Mouse (Mus musculus) midbrain, postnatal 0 days (tissue): ENCODE measurements around the gene Gpam. TPM values are rescaled to one million over a fixed set of nuclear protein-coding genes. Genes with fewer than 3 reads are reported as not detected.

ENCODE experiments used
- ATAC-seq: fragments of 200-750 bp; cut with Nextera tagmentation; 2 replicates; pipeline ENCODE4 v1.8.0; 2017; ENCODE audit warnings: moderate number of reproducible peaks, mild to moderate bottlenecking, moderate TSS enrichment, moderate library complexity; ENCODE audit not compliant: low FRiP score
- DNase-seq: peaks from one replicate; pipeline ENCODE4 v3.0.0-alpha.2; 2015; ENCODE audit warnings: low spot score
- H3K27ac ChIP-seq: fragments of 300-500 bp; sonication (generic); 2 replicates; pipeline ENCODE4 v1.5.1; 2014; ENCODE audit warnings: low read depth, mild to moderate bottlenecking, low read length, mixed read lengths
- H3K27me3 ChIP-seq: fragments of 300-500 bp; sonication (generic); 2 replicates; pipeline ENCODE4 v1.6.1; 2014; ENCODE audit warnings: low read length, control low read depth, mixed read lengths; ENCODE audit not compliant: insufficient read depth
- H3K36me3 ChIP-seq: fragments of 300-500 bp; sonication (generic); 2 replicates; pipeline ENCODE4 v1.6.1; 2014; ENCODE audit warnings: low read length, control low read depth, mixed read lengths; ENCODE audit not compliant: insufficient read depth
- H3K4me1 ChIP-seq: fragments of 300-500 bp; sonication (generic); 2 replicates; pipeline ENCODE4 v1.6.1; 2014; ENCODE audit warnings: mild to moderate bottlenecking, control low read depth, antibody characterized with exemption, low read length, mixed read lengths; ENCODE audit not compliant: insufficient read depth
- H3K4me2 ChIP-seq: fragments of 300-500 bp; sonication (generic); 2 replicates; pipeline ENCODE4 v1.6.1; 2014; ENCODE audit warnings: low read depth, mild to moderate bottlenecking, low read length, mixed read lengths; ENCODE audit not compliant: poor library complexity, severe bottlenecking
- H3K4me3 ChIP-seq: fragments of 300-500 bp; sonication (generic); 2 replicates; pipeline ENCODE4 v1.5.1; 2014; ENCODE audit warnings: low read depth, mild to moderate bottlenecking, low read length, moderate library complexity
- H3K9ac ChIP-seq: fragments of 300-500 bp; sonication (generic); replicated peaks from 2 replicates; pipeline ENCODE4 v1.6.1; 2014; ENCODE audit warnings: mild to moderate bottlenecking, low read length, moderate library complexity, mixed read lengths; ENCODE audit not compliant: poor library complexity, severe bottlenecking
- H3K9me3 ChIP-seq: fragments of 300-500 bp; sonication (generic); 2 replicates; pipeline ENCODE4 v1.6.1; 2016; ENCODE audit warnings: low read length, control low read depth
- CTCF ChIP-seq: IDR thresholded peaks from 2 replicates; pipeline ENCODE4 v1.5.1; 2016; ENCODE audit warnings: antibody characterized with exemption, mild to moderate bottlenecking
- WGBS: fragments of 180-500 bp; shearing (Covaris S2); extraction: QIAGEN DNeasy Blood & Tissue Kit; methylation state at CpG from one replicate; pipeline ENCODE4 v1.1.7; 2014; 5-methylcytosine and 5-hydroxymethylcytosine counted together
- polyA plus RNA-seq: library from polyadenylated mRNA; unstranded; fragments of >200 nt; fragmentation: Nextera tagmentation; extraction: Ambion mirVana; gene quantifications from 2 replicates; pipeline ENCODE4 v1.2.1, GENCODE M21; 2015
- total RNA-seq: library from RNA; depleted of rRNA; stranded (reverse); fragments of >200 nt; gene quantifications from 2 replicates; pipeline ENCODE4 v1.2.3, GENCODE M21; 2014

Gpam gene
- total and polyA plus RNA-seq, 2 experiments from 2014 or later: 23.6 to 81.1 TPM

- Histone ChIP-seq H3K9me3 (no peaks in the 10 kb centered on the region), H3K27ac (no peak overlapping the region), H3K36me3 (no peaks in the 10 kb centered on the region), H3K4me2 (no peak overlapping the region), H3K27me3 (no peaks in the 10 kb centered on the region), H3K4me1 (no peaks in the 10 kb centered on the region), H3K4me3 (no peak overlapping the region), H3K9ac (no peak overlapping the region)
- ATAC-seq: no peak
- WGBS: 94% methylated on average over 2 of the region's 2 CpGs
- no peak for DNase-seq
- no peak for TF ChIP-seq CTCF
Observed at GRCm38 (mm10) chr19:55119541-55119940, 7.5 kb downstream of the Gpam start.

- H3K9me3 ChIP-seq: no peaks in the 10 kb centered on the region
- no peak overlapping the region for H3K4me3 ChIP-seq
- H3K27me3 ChIP-seq: no peaks in the 10 kb centered on the region
- no peak overlapping the region for H3K4me2 ChIP-seq
- no peak for ATAC-seq
- H3K27ac ChIP-seq: no peak overlapping the region
- 86% methylated on average over 3 of the region's 3 CpGs for WGBS
- H3K4me1 ChIP-seq: no peaks in the 10 kb centered on the region
- no peak for TF ChIP-seq CTCF
- H3K36me3 ChIP-seq: no peaks in the 10 kb centered on the region
- H3K9ac ChIP-seq: no peak overlapping the region
- no peak for DNase-seq
Observed at GRCm38 (mm10) chr19:55117991-55118390, 9.0 kb downstream of the Gpam start.

DNA sequence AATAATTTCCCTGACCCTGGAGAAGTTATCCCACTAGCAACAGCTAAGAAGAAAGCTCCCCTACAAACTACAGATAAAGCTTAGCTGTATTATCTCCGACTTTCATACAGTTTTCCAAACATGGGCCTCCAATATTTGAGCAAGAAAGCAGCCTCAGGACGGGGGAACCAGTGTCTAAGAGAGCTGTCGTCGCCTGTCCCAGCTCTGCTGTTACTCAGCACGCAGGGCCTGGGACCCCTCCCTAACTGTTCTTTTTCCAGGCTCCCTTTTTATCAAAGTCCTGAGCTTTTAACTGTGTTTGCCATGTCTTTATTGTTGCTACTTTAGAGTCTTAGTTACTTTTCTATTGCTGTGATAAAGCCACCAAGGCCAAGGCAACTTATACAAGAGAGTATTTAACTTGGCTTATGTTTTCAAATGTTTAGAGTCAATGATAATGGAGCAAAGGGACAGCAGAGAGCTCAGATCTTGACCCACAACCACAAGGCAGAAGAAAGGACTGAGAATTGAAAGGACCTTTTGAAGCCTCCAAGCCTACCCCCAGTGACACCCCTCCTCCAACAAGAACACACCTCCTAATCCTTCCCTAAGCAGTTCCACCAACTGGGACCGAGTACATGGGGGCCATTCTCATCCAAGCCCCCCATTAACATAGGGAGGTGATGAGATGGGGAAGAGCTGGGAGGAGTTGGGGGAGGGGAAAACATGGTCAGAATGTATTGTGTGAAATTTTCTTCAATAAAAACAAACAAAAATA lies 9.8 kb downstream of the Gpam start:
- Histone ChIP-seq H3K27ac (no peak overlapping the region), H3K9me3 (no peaks in the 10 kb centered on the region), H3K36me3 (no peaks in the 10 kb centered on the region), H3K27me3 (no peaks in the 10 kb centered on the region), H3K4me1 (no peaks in the 10 kb centered on the region), H3K9ac (no peak overlapping the region), H3K4me2 (no peak overlapping the region), H3K4me3 (no peak overlapping the region)
- WGBS: 59% methylated on average over 6 of the region's 6 CpGs
- DNase-seq: no peak
- ATAC-seq: no peak
- TF ChIP-seq CTCF: no peak

- TF ChIP-seq CTCF: no peak
- Histone ChIP-seq H3K9ac (no peak overlapping the region), H3K36me3 (no peaks in the 10 kb centered on the region), H3K4me3 (no peak overlapping the region), H3K27ac (no peak overlapping the region), H3K27me3 (no peaks in the 10 kb centered on the region), H3K4me2 (no peak overlapping the region), H3K9me3 (no peaks in the 10 kb centered on the region), H3K4me1 (no peaks in the 10 kb centered on the region)
- no peak for DNase-seq
- WGBS: 90% methylated on average over 4 of the region's 4 CpGs
- ATAC-seq: no peak
Observed at GRCm38 (mm10) chr19:55115532-55115931, 11.5 kb downstream of the Gpam start.

- Histone ChIP-seq H3K9me3 (no peaks in the 10 kb centered on the region), H3K9ac (no peak overlapping the region), H3K4me3 (no peak overlapping the region), H3K27ac (no peak overlapping the region), H3K36me3 (no peaks in the 10 kb centered on the region), H3K4me2 (no peak overlapping the region), H3K4me1 (no peaks in the 10 kb centered on the region), H3K27me3 (no peaks in the 10 kb centered on the region)
- DNase-seq (no peak), ATAC-seq (no peak)
- WGBS: 90% methylated on average over 5 of the region's 5 CpGs
- TF ChIP-seq CTCF: no peak
Observed at GRCm38 (mm10) chr19:55114825-55115395, 12.1 kb downstream of the Gpam start.

GRCm38 (mm10) chr19:55107896-55108295 lies 19.1 kb downstream of the Gpam start:
- H3K4me3 ChIP-seq: no peak overlapping the region
- DNase-seq: no peak
- WGBS: 84% methylated on average over 3 of the region's 3 CpGs

More at GRCm38 (mm10) chr19:55107896-55108295, 19.1 kb downstream of the Gpam start:
- H3K9me3 ChIP-seq: no peaks in the 10 kb centered on the region
- no peak overlapping the region for H3K27ac ChIP-seq
- H3K36me3 ChIP-seq: no peaks in the 10 kb centered on the region
- no peak overlapping the region for H3K9ac ChIP-seq
- TF ChIP-seq CTCF: no peak
- ATAC-seq: no peak
- H3K27me3 ChIP-seq: no peaks in the 10 kb centered on the region
- no peaks in the 10 kb centered on the region for H3K4me1 ChIP-seq
- H3K4me2 ChIP-seq: no peak overlapping the region
